Mouse (Mus musculus) bone marrow macrophage, adult 2 months (primary cell): ENCODE results near the gene Tcf20. TPM values are rescaled to one million over a fixed set of nuclear protein-coding genes. Genes with fewer than 3 reads are reported as not detected.
A peak's percentile ranks its signal among the peaks of the same experiment; 100 is the strongest.

Experiments used
- H3K27ac ChIP-seq: 2 replicates; pipeline ENCODE4 v1.5.1; 2012; ENCODE audit warnings: low read depth, low read length; ENCODE audit not compliant: insufficient read depth
- H3K4me1 ChIP-seq: 2 replicates; pipeline ENCODE4 v1.6.1; 2012; ENCODE audit warnings: low read length; ENCODE audit not compliant: control insufficient read depth, insufficient read depth
- H3K4me3 ChIP-seq: 2 replicates; pipeline ENCODE4 v1.5.1; 2012; ENCODE audit warnings: mild to moderate bottlenecking, low read length, moderate library complexity; ENCODE audit not compliant: insufficient read depth
- CTCF ChIP-seq: IDR thresholded peaks from 2 replicates; pipeline ENCODE4 v1.5.1; 2012; ENCODE audit warnings: low read depth, mild to moderate bottlenecking, low read length, moderate library complexity
- POLR2A ChIP-seq: IDR thresholded peaks from 2 replicates; pipeline ENCODE4 v1.6.1; 2012; ENCODE audit warnings: mild to moderate bottlenecking, low read depth, low read length, borderline replicate concordance
- polyA plus RNA-seq: library from polyadenylated mRNA; stranded (reverse); fragments of >200 nt; gene quantifications from 2 replicates; pipeline ENCODE4 v1.2.4, GENCODE M21; 2012; ENCODE audit not compliant: missing spikeins, insufficient read depth, insufficient read length

Tcf20 gene
- polyA plus RNA-seq = 20.1 and 21.4 TPM in 2 replicates

GRCm38 (mm10) chr15:82987732-82988112, at the start of gene Tcf20:
Tcf20 (minus strand) TSS chr15:82987872.
- Histone ChIP-seq H3K4me3 (peak within 1 kb of the TSS; percentile 63), H3K4me1 (peaks cover 2% of the 10 kb centered on the region; the same call in 1 of the 2 replicates), H3K27ac (no peak within 1 kb of the TSS)
- TF ChIP-seq CTCF (no peak), POLR2A (no peak)

DNA sequence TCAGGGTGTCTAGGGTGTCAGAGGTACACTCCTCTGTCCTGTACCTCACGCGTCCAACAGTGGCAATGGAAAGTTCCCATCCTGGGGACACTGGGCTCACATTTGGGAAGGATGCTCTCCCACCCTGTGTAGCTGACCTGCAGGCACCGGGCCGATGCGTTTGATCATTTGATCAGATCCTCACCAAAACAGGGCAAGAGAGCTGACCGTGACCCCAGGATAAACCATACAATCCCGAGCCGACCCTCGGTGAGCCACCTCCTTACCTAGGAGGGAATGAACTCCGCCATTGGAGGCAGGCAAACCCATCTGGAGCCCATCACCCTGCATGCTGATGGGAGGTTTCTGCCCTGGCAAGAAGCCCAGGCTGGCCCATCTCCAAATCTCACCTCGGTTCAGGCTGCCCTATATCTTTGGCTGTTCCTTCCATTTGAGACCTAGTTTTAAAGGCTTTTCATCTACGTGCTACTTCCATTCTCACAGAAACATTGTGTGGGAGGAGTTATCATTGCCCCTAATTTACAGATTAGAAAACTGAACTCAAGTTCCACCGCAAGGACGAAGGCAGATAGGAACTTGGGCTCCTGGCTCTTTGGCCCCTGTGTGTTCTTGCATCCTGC, 49.3 kb upstream of the Tcf20 start:
- Histone ChIP-seq H3K4me1 (peaks cover 55% of the 10 kb centered on the region), H3K27ac (0 out of 2 replicates have a peak overlapping the region, but pooled peaks have one; percentile 30), H3K4me3 (no peak overlapping the region)
- TF ChIP-seq CTCF (no peak), POLR2A (no peak)

DNA sequence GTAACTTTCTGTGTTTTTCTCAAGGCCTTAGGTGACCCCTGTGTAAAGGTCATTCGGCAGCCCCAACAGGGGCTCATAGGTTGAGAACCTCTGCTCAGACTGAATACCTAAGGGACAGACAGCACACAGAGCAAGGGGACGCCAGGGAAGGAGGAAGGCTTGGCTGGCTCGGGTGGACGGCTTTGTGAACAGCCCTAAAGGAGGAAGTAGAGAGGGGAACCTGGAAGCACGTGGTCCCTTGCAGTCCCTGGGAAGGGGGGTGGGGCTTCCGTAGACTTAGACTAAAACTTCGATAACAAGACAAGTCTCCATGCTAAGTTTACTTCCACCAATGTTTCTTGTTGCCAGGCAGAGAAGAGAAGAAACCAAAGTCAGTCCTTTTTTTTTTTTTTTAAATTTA, 48.4 kb upstream of the Tcf20 start:
- peaks cover 55% of the 10 kb centered on the region for H3K4me1 ChIP-seq
- no peak for TF ChIP-seq CTCF
- TF ChIP-seq POLR2A = no peak
- H3K27ac ChIP-seq = peak overlapping the region; percentile 87
- H3K4me3 ChIP-seq = peak overlapping the region; percentile 3; the same call in 1 of the 2 replicates

GRCm38 (mm10) chr15:83034275-83034977, 46.8 kb upstream of the Tcf20 start:
- peak overlapping the region; percentile 69 for H3K4me3 ChIP-seq
- TF ChIP-seq POLR2A (no peak), CTCF (no peak)
- peak overlapping the region; percentile 95 for H3K27ac ChIP-seq

DNA sequence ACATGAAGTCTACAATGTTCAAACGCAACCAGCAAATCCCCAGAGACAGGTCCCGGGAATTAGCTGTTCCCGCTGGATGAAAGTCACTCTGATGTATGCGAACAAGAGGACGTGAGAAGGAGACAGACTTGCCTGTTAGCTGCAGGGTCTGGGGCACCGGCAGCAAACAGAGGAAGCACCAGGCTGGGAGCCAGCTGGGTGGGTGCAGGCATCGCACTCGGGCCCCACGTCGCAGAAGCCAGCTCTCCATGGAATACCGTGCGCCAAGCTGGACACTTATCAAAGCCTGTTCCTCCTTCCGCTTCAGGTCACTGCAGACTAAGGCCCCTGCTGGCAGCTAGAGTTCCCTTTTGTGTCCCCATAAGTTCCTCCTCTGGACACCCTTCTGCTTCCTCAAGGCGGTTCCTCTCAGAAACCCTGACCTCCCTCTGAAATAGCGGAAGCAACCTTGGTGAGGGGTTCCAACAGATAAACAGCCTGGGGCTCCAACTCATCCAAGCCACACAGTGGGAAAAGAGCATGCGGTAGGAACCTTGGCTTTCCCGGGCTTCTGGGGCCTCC, 45.4 kb upstream of the Tcf20 start, which contains the start of gene Nfam1:
Gene Nfam1, minus strand, starts transcription at position 326 of the 561 bp plus-strand sequence.
- peaks cover 49% of the 10 kb centered on the region for H3K4me1 ChIP-seq
- H3K27ac ChIP-seq = peak within 1 kb of the TSS; percentile 95
- peak within 1 kb of the TSS; percentile 83 for H3K4me3 ChIP-seq
- TF ChIP-seq POLR2A = no peak
- TF ChIP-seq CTCF = no peak

More at GRCm38 (mm10) chr15:83034275-83034977, 46.8 kb upstream of the Tcf20 start:
- peaks cover 50% of the 10 kb centered on the region for H3K4me1 ChIP-seq

- Histone ChIP-seq H3K4me1 (peaks cover 52% of the 10 kb centered on the region), H3K4me3 (peak overlapping the region; percentile 83), H3K27ac (peak overlapping the region; percentile 75)
- TF ChIP-seq CTCF = no peak
- no peak for TF ChIP-seq POLR2A
Observed at GRCm38 (mm10) chr15:83030884-83031283, 43.2 kb upstream of the Tcf20 start.

DNA sequence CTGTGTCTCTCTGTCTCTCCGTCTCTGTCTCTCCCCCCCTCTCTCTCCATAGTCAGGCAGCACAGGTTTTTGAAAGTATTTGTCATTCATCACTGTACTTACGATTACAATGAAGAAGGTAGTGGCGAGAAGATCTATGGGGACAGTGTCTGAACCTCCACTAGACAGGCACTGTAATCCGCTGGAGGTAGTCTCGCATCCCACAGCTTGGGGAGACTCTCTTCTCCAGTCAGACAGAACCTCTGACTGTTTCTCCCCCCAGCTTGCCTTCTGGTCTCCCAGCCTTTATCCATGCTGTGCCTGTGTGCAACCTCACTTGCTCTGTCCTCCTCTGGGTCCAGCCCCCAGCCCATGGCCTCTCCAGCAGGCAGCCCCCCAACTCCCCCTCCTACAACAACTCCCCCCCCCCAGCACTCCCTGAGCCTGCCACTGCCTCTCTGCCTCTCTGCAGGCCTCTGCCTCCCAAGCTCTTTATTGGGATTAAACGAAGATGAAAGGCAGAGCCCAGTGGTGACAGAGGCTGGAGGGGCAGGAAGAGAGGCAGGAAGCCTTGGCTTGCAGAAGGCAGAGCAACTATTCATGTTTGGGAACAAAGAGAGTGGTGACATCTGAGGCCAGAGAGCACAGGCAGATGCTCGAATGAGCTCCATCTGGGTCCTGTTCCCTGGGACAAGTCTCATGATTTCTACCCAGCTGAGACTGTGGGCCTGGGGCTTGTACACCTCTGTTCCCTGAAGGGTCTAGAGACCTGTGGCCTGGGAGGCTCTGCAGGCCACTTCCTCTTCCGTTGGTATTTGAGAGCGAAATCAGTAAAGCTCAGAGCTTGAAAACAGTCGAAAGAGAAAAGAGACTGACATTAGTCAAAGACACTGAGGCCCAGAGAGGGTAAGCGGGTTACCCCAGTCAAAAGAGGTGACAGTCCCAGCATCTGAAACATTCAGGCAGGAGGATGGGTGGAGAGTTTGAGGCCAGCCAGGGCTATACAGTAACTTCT, 42.4 kb upstream of the Tcf20 start:
- peak overlapping the region; percentile 75 for H3K27ac ChIP-seq

DNA sequence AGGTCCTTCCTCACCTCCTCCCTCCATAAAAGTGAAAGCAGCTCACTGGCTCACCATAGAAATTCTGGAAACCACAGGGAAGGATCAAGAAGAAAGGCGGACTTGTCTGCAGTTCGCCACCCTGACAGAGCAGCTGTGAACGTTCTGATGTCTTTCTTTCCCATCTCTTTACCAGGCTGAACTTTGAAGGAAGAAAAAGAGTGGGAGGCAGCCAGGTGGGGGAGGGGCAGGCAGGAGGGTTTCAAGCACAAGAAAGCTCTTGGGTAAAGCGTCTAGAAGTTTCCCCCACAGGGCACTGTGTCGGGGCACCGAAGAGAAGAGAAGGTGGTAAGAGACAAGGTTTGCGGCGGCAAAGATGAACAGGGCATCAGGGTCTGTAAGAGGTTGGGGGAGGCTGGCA, 38.5 kb upstream of the Tcf20 start:
- H3K27ac ChIP-seq = no peak overlapping the region
- H3K4me3 ChIP-seq = no peak overlapping the region
- TF ChIP-seq POLR2A (no peak), CTCF (no peak)
- peaks cover 60% of the 10 kb centered on the region for H3K4me1 ChIP-seq

More for the DNA sequence above, 42.4 kb upstream of the Tcf20 start:
- H3K4me1 ChIP-seq = peaks cover 52% of the 10 kb centered on the region
- no peak for TF ChIP-seq CTCF
- no peak for TF ChIP-seq POLR2A
- H3K4me3 ChIP-seq = peak overlapping the region; percentile 57
